Mouse (Mus musculus) kidney, postnatal 25 days (tissue): Measurements from ENCODE around the gene Numa1.
"Not testable (repeated sequence)": the region's sequence is repeated elsewhere in the genome, so short reads cannot be mapped to it uniquely, and the experiment has no call there.

Source experiments
- DNase-seq, 2 experiments: peaks; one replicate each; pipeline ENCODE4 v3.0.0; 2021; ENCODE audit warnings: mixed read lengths in 2 of 2

Gene Numa1

GRCm38 (mm10) chr7:101985081-101985480 lies 51.2 kb downstream of the Numa1 start:
- peak in 1 of 2 experiments; percentile 48 for DNase-seq

GRCm38 (mm10) chr7:101994241-101994640 lies 60.3 kb downstream of the Numa1 start:
- DNase-seq, result no peak

- peak; percentile 89 to 91 for DNase-seq
Measured at GRCm38 (mm10) chr7:101998194-101998927, 64.5 kb downstream of the Numa1 start.

- peak; percentile 27 to 66 for DNase-seq
Measured at GRCm38 (mm10) chr7:101999461-102000151, 65.7 kb downstream of the Numa1 start.

GRCm38 (mm10) chr7:102000296-102000695 lies 66.4 kb downstream of the Numa1 start:
- DNase-seq, result no peak

GRCm38 (mm10) chr7:102000921-102001630 lies 67.2 kb downstream of the Numa1 start:
- peak in 1 of 2 experiments; percentile 45 for DNase-seq

GRCm38 (mm10) chr7:102006520-102006919 lies 72.6 kb downstream of the Numa1 start:
- no peak for DNase-seq

- no peak for DNase-seq
Measured at GRCm38 (mm10) chr7:102011855-102012254, 77.9 kb downstream of the Numa1 start.

GRCm38 (mm10) chr7:102013416-102013815 lies 79.5 kb downstream of the Numa1 start:
- no peak for DNase-seq

GRCm38 (mm10) chr7:102014995-102015394 lies 81.1 kb downstream of the Numa1 start:
- DNase-seq, result no peak

- DNase-seq, result no peak
Measured at GRCm38 (mm10) chr7:102016936-102017335, 83.0 kb downstream of the Numa1 start.

- DNase-seq, result peak; percentile 31 to 65
Measured at GRCm38 (mm10) chr7:102017452-102017851, 83.5 kb downstream of the Numa1 start.

- peak; percentile 54 to 69 for DNase-seq
Measured at GRCm38 (mm10) chr7:102018034-102018433, 84.1 kb downstream of the Numa1 start.

GRCm38 (mm10) chr7:102018590-102018989 lies 84.7 kb downstream of the Numa1 start, which contains the start of gene Il18bp:
Gene Il18bp, minus strand, starts transcription at chr7:102018690.
- no peak for DNase-seq

- DNase-seq, result no peak
Measured at GRCm38 (mm10) chr7:102019362-102019761, 85.5 kb downstream of the Numa1 start.

GRCm38 (mm10) chr7:102020934-102021333 lies 87.0 kb downstream of the Numa1 start:
- not testable (repeated sequence) for DNase-seq

GRCm38 (mm10) chr7:102023821-102024220 lies 89.9 kb downstream of the Numa1 start:
- no peak for DNase-seq

GRCm38 (mm10) chr7:102025187-102026119 lies 91.5 kb downstream of the Numa1 start:
- no peak for DNase-seq

- DNase-seq, result peak in 1 of 2 experiments; percentile 27
Measured at GRCm38 (mm10) chr7:102034904-102035303, 101.0 kb downstream of the Numa1 start.

GRCm38 (mm10) chr7:102035534-102035933 lies 101.6 kb downstream of the Numa1 start:
- no peak for DNase-seq

GRCm38 (mm10) chr7:102037318-102037717 lies 103.4 kb downstream of the Numa1 start:
- DNase-seq, result no peak

GRCm38 (mm10) chr7:102042314-102042713 lies 108.4 kb downstream of the Numa1 start:
- peak in 1 of 2 experiments; percentile 42 for DNase-seq
